Mouse (Mus musculus) limb, embryonic 13.5 days (tissue): ENCODE measurements at regions not wholly inside any gene's neighbourhood (a gene's known extent, or its start where the extent isn't known, plus 50 kb on each side); places are given as distances from the start of the nearest gene placed in this dataset.
A peak's percentile ranks its signal among the peaks of the same experiment; 100 is the strongest.

ENCODE experiments used
- ATAC-seq: fragments of 200-750 bp; cut with Nextera tagmentation; 2 replicates; pipeline ENCODE4 v1.8.0; 2017; ENCODE audit warnings: low read depth, moderate number of reproducible peaks, moderate TSS enrichment; ENCODE audit not compliant: low FRiP score
- H3K27ac ChIP-seq: fragments of 300-500 bp; sonication (generic); 2 replicates; pipeline ENCODE4 v1.5.1; 2015; ENCODE audit warnings: inconsistent platforms, mild to moderate bottlenecking, moderate library complexity
- H3K27me3 ChIP-seq: fragments of 300-500 bp; sonication (generic); 2 replicates; pipeline ENCODE4 v1.6.1; 2015; ENCODE audit warnings: mild to moderate bottlenecking, inconsistent platforms
- H3K36me3 ChIP-seq: fragments of 300-500 bp; sonication (generic); 2 replicates; pipeline ENCODE4 v1.6.1; 2015; ENCODE audit warnings: inconsistent platforms, mild to moderate bottlenecking, moderate library complexity
- H3K4me1 ChIP-seq: fragments of 300-500 bp; sonication (generic); 2 replicates; pipeline ENCODE4 v1.6.1; 2015; ENCODE audit warnings: inconsistent platforms
- H3K4me2 ChIP-seq: fragments of 300-500 bp; sonication (generic); replicated peaks from 2 replicates; pipeline ENCODE4 v1.6.1; 2015; ENCODE audit warnings: inconsistent platforms, mild to moderate bottlenecking, moderate library complexity
- H3K4me3 ChIP-seq: fragments of 300-500 bp; sonication (generic); 2 replicates; pipeline ENCODE4 v1.5.1; 2015; ENCODE audit warnings: moderate library complexity, mild to moderate bottlenecking, inconsistent platforms
- H3K9ac ChIP-seq: fragments of 300-500 bp; sonication (generic); 2 replicates; pipeline ENCODE4 v1.6.1; 2015; ENCODE audit warnings: mild to moderate bottlenecking, inconsistent platforms
- H3K9me3 ChIP-seq: fragments of 300-500 bp; sonication (generic); 2 replicates; pipeline ENCODE4 v1.6.1; 2016; ENCODE audit warnings: inconsistent platforms
- WGBS: fragments of 180-500 bp; shearing (Covaris S2); methylation state at CpG from one replicate; pipeline ENCODE4 v1.1.7; 2015; 5-methylcytosine and 5-hydroxymethylcytosine counted together

DNA sequence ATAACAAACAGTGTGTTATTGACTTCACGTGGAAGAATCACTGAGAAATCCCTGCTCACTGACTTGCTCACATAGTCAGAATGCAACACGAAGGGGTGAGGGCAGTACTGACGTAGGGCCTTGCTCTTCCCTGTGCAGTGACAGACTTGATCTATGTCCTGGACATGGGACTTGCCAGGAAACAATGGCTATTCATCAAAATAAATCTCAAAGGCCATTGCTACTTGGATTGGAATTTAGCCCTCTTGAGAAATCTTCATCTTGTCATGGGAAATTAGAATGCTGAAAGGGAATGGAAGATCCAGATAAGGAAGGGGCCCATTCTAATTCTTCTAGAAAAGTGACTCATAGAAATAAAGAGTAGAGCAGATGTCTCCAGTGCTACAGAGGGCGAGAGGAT lies 158.0 kb upstream of the Sstr4 start:
- Histone ChIP-seq H3K27me3 (no peaks in the 10 kb centered on the region), H3K9ac (no peak overlapping the region), H3K27ac (no peak overlapping the region), H3K4me2 (no peak overlapping the region), H3K9me3 (no peaks in the 10 kb centered on the region), H3K4me3 (no peak overlapping the region), H3K4me1 (0 out of 2 replicates have a peak, but pooled peaks cover 3% of the 10 kb centered on the region), H3K36me3 (no peaks in the 10 kb centered on the region)
- no peak for ATAC-seq
- WGBS: 83% methylated on average over 4 of the region's 4 CpGs

DNA sequence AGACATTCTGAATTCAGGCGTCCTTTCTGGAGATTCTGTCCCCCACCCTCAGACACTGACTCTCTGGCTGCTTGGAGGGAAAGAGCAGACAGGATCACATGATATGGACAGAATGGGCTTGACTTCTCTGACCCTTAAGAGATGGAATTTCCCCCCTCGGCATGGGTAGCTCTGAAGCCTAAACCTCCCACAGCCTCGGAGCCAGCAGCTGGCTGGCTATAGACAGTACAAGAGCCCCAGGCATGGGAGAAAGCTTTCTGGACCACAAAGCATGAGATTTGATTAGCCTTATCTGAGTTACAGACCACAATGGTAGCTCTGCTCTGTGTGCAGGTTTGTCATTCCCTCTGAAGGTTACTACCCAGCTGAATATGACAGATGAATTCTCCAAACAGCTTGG lies 156.1 kb upstream of the Sstr4 start:
- Histone ChIP-seq H3K9me3 (no peaks in the 10 kb centered on the region), H3K4me1 (0 out of 2 replicates have a peak, but pooled peaks cover 1% of the 10 kb centered on the region), H3K36me3 (no peaks in the 10 kb centered on the region), H3K4me3 (no peak overlapping the region), H3K27ac (no peak overlapping the region), H3K27me3 (no peaks in the 10 kb centered on the region), H3K9ac (no peak overlapping the region), H3K4me2 (no peak overlapping the region)
- 52% methylated on average over 3 of the region's 3 CpGs for WGBS
- ATAC-seq: peak; percentile 61; the same call in 1 of the 2 replicates

DNA sequence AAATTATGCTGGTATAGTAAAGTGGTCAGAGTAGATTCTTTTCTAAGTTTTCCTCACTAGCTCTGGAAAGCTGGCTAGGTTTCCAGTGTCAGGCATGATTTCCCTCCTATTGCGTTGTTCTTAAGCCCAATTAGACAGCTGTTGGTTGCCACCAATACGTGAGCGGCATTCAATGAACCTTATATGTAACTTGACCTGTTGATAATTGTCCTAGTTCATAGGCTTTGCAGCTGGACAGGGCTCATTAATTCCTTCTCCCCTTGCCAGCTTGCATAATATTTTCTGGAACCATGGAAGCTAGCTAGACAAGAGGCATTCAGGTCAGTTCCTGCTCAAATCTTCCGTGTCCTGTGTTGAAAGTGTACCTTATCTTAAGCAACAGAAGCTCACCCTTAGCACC lies 152.9 kb upstream of the Sstr4 start:
- no peaks in the 10 kb centered on the region for H3K4me1 ChIP-seq
- no peaks in the 10 kb centered on the region for H3K9me3 ChIP-seq
- H3K27ac ChIP-seq: no peak overlapping the region
- ATAC-seq: no peak
- no peaks in the 10 kb centered on the region for H3K36me3 ChIP-seq
- no peak overlapping the region for H3K4me3 ChIP-seq
- H3K27me3 ChIP-seq: no peaks in the 10 kb centered on the region
- WGBS: 46% methylated on average over 4 of the region's 4 CpGs
- no peak overlapping the region for H3K9ac ChIP-seq
- no peak overlapping the region for H3K4me2 ChIP-seq

DNA sequence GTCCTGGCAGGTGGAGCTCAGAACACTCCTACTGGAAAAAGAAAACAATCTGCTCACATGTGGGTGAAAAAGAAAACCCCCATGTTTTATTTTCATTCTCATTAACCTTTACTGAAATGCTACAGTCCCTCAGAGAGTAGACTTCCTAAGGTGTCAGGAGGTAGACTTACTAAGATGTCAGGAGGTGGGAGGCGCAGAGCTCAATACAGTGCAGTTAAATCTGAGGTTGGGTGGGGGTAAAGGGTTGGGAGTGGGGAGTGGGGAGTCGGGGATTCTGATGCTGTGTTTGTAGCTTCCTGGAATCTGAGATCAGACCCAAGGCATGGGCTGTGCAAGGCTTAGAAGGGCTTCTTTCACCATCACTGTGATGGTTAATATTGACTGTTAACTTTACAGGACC lies 149.6 kb upstream of the Sstr4 start:
- no peak overlapping the region for H3K4me2 ChIP-seq
- no peak overlapping the region for H3K9ac ChIP-seq
- ATAC-seq: no peak
- no peaks in the 10 kb centered on the region for H3K36me3 ChIP-seq
- no peaks in the 10 kb centered on the region for H3K4me1 ChIP-seq
- H3K4me3 ChIP-seq: no peak overlapping the region
- no peaks in the 10 kb centered on the region for H3K27me3 ChIP-seq
- no peak overlapping the region for H3K27ac ChIP-seq
- H3K9me3 ChIP-seq: no peaks in the 10 kb centered on the region
- WGBS: 62% methylated on average over 2 of the region's 2 CpGs

DNA sequence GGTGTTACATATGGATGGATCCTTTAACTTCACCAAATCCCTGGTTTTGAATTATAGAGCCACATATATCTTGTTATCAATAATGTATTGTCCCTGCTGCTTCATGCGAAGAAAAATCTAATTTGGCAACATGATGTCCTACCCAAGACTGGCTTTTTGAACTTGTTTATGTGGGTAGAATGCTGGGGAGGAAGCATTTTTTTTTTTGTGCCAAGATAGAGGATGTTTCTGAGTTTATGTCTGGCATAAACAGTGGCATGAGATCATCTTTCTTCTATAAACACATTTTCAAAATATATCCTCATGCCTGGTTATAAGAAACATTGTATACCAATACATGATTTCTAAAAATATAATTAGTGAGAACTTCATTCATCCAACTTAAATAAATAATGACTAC lies 144.2 kb upstream of the Sstr4 start:
- H3K4me2 ChIP-seq: no peak overlapping the region
- no peak for ATAC-seq
- no peaks in the 10 kb centered on the region for H3K9me3 ChIP-seq
- H3K4me1 ChIP-seq: no peaks in the 10 kb centered on the region
- no peak overlapping the region for H3K4me3 ChIP-seq
- no peaks in the 10 kb centered on the region for H3K27me3 ChIP-seq
- H3K36me3 ChIP-seq: no peaks in the 10 kb centered on the region
- 86% methylated on average over 1 of the region's 1 CpGs for WGBS
- H3K9ac ChIP-seq: no peak overlapping the region
- no peak overlapping the region for H3K27ac ChIP-seq

DNA sequence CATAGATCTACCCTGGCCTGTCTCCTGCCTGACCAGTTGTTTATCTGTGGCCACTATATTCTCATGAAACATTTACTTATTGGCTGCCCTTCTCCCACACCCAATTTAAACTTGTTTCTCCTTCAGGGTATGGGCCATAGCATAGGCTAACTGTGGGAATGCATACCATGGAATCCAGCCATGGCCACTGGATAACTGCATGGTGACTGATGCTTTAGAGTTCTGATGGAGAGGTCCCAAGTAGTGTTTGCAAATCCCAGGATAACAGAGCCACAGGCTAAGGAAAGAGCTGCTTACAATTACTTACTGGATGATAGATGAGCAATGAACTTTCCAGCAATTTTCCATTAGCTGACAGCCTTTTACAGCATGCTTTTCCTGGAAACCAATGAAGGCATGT lies 139.5 kb upstream of the Sstr4 start:
- Histone ChIP-seq H3K4me2 (no peak overlapping the region), H3K27me3 (no peaks in the 10 kb centered on the region), H3K9ac (no peak overlapping the region), H3K36me3 (no peaks in the 10 kb centered on the region), H3K9me3 (no peaks in the 10 kb centered on the region), H3K27ac (no peak overlapping the region), H3K4me3 (no peak overlapping the region), H3K4me1 (no peaks in the 10 kb centered on the region)
- no peak for ATAC-seq

GRCm38 (mm10) chr2:148264111-148264730 lies 130.9 kb upstream of the Sstr4 start:
- no peaks in the 10 kb centered on the region for H3K9me3 ChIP-seq
- no peak overlapping the region for H3K4me3 ChIP-seq
- WGBS: 56% methylated on average over 3 of the region's 3 CpGs
- no peaks in the 10 kb centered on the region for H3K4me1 ChIP-seq
- no peak overlapping the region for H3K27ac ChIP-seq
- H3K4me2 ChIP-seq: no peak overlapping the region
- no peaks in the 10 kb centered on the region for H3K36me3 ChIP-seq
- ATAC-seq: no peak
- no peaks in the 10 kb centered on the region for H3K27me3 ChIP-seq
- H3K9ac ChIP-seq: no peak overlapping the region

- no peak overlapping the region for H3K27ac ChIP-seq
- ATAC-seq: no peak
- H3K4me2 ChIP-seq: no peak overlapping the region
- WGBS: 88% methylated on average over 3 of the region's 3 CpGs
- no peak overlapping the region for H3K9ac ChIP-seq
- H3K36me3 ChIP-seq: no peaks in the 10 kb centered on the region
- H3K4me1 ChIP-seq: no peaks in the 10 kb centered on the region
- H3K4me3 ChIP-seq: no peak overlapping the region
- H3K9me3 ChIP-seq: no peaks in the 10 kb centered on the region
- H3K27me3 ChIP-seq: no peaks in the 10 kb centered on the region
Observed at GRCm38 (mm10) chr2:148279200-148279599, 115.9 kb upstream of the Sstr4 start.

GRCm38 (mm10) chr2:148290326-148290725 lies 104.8 kb upstream of the Sstr4 start:
- H3K27me3 ChIP-seq: no peaks in the 10 kb centered on the region
- 44% methylated on average over 3 of the region's 3 CpGs for WGBS
- ATAC-seq: no peak
- H3K4me1 ChIP-seq: no peaks in the 10 kb centered on the region
- no peaks in the 10 kb centered on the region for H3K9me3 ChIP-seq
- no peak overlapping the region for H3K4me3 ChIP-seq
- no peaks in the 10 kb centered on the region for H3K36me3 ChIP-seq
- H3K9ac ChIP-seq: no peak overlapping the region
- no peak overlapping the region for H3K4me2 ChIP-seq
- no peak overlapping the region for H3K27ac ChIP-seq

- WGBS: 87% methylated on average over 5 of the region's 5 CpGs
- no peaks in the 10 kb centered on the region for H3K27me3 ChIP-seq
- no peaks in the 10 kb centered on the region for H3K4me1 ChIP-seq
- no peak overlapping the region for H3K27ac ChIP-seq
- no peak for ATAC-seq
- H3K4me2 ChIP-seq: no peak overlapping the region
- H3K4me3 ChIP-seq: no peak overlapping the region
- no peaks in the 10 kb centered on the region for H3K9me3 ChIP-seq
- H3K36me3 ChIP-seq: no peaks in the 10 kb centered on the region
- H3K9ac ChIP-seq: no peak overlapping the region
Observed at GRCm38 (mm10) chr2:148292442-148292841, 102.7 kb upstream of the Sstr4 start.

GRCm38 (mm10) chr2:148292895-148293294 lies 102.2 kb upstream of the Sstr4 start:
- no peak overlapping the region for H3K9ac ChIP-seq
- no peak overlapping the region for H3K4me2 ChIP-seq
- 60% methylated on average over 2 of the region's 2 CpGs for WGBS
- no peak overlapping the region for H3K27ac ChIP-seq
- no peak overlapping the region for H3K4me3 ChIP-seq
- H3K9me3 ChIP-seq: no peaks in the 10 kb centered on the region
- H3K36me3 ChIP-seq: no peaks in the 10 kb centered on the region
- no peak for ATAC-seq
- H3K4me1 ChIP-seq: no peaks in the 10 kb centered on the region
- no peaks in the 10 kb centered on the region for H3K27me3 ChIP-seq

GRCm38 (mm10) chr2:148300879-148301278 lies 94.3 kb upstream of the Sstr4 start:
- WGBS: 72% methylated on average over 2 of the region's 2 CpGs
- Histone ChIP-seq H3K27ac (no peak overlapping the region), H3K36me3 (no peaks in the 10 kb centered on the region), H3K9me3 (no peaks in the 10 kb centered on the region), H3K4me1 (no peaks in the 10 kb centered on the region), H3K4me3 (no peak overlapping the region), H3K4me2 (no peak overlapping the region), H3K27me3 (no peaks in the 10 kb centered on the region), H3K9ac (no peak overlapping the region)
- ATAC-seq: no peak

DNA sequence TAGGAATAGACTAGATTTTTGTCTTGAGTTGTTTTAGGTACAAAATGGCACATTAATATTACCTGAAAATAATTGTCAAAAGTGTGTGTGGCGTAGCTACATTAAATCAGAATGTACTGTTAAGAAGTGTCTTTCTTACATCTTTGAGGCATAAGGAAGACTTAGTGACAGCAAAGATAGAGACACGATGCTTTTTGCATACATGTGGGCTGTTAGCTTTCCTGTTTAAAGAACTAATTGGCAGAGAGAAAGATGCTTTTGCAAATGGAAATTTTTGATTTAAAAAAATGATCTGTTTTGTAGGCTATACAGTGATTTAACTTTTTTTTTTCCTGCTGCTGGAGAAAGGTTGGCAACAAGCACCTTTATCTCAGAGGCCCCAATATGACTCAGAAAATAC lies 82.9 kb upstream of the Sstr4 start:
- no peaks in the 10 kb centered on the region for H3K9me3 ChIP-seq
- no peak overlapping the region for H3K4me2 ChIP-seq
- H3K4me1 ChIP-seq: no peaks in the 10 kb centered on the region
- no peaks in the 10 kb centered on the region for H3K36me3 ChIP-seq
- 90% methylated on average over 2 of the region's 2 CpGs for WGBS
- H3K27me3 ChIP-seq: no peaks in the 10 kb centered on the region
- H3K4me3 ChIP-seq: no peak overlapping the region
- no peak overlapping the region for H3K9ac ChIP-seq
- H3K27ac ChIP-seq: no peak overlapping the region
- ATAC-seq: no peak
